Mouse (Mus musculus): ENCODE results near the gene Cdt1.
"Not testable (repeated sequence)": the region's sequence is repeated elsewhere in the genome, so short reads cannot be mapped to it uniquely, and the experiment has no call there.

Gene Cdt1

GRCm38 (mm10) chr8:122550234-122550994, 17.4 kb upstream of the Cdt1 start:
- peak; percentile 77 for DNase-seq

- DNase-seq: no peak
Measured at GRCm38 (mm10) chr8:122550995-122551264, 16.9 kb upstream of the Cdt1 start.

GRCm38 (mm10) chr8:122551265-122552051, 16.4 kb upstream of the Cdt1 start, which contains the start of gene Piezo1:
Gene Piezo1, minus strand, starts transcription at chr8:122551329.
- peak; percentile 95 for DNase-seq

- no peak for DNase-seq
Measured at GRCm38 (mm10) chr8:122554786-122555185, 13.0 kb upstream of the Cdt1 start.

- DNase-seq: peak; percentile 64
Measured at GRCm38 (mm10) chr8:122556030-122557009, 11.5 kb upstream of the Cdt1 start.

- DNase-seq: no peak
Measured at GRCm38 (mm10) chr8:122557248-122558038, 10.4 kb upstream of the Cdt1 start.

- peak; percentile 58 for DNase-seq
Measured at GRCm38 (mm10) chr8:122558671-122559349, 9.0 kb upstream of the Cdt1 start.

- DNase-seq: no peak
Measured at GRCm38 (mm10) chr8:122561199-122561598, 6.6 kb upstream of the Cdt1 start.

- DNase-seq: no peak
Measured at GRCm38 (mm10) chr8:122564363-122565352, 3.2 kb upstream of the Cdt1 start.

GRCm38 (mm10) chr8:122566766-122567165, 1.0 kb upstream of the Cdt1 start:
- no peak for DNase-seq

GRCm38 (mm10) chr8:122568109-122568504, 292 bp downstream of the Cdt1 start:
- no peak for DNase-seq

- DNase-seq: no peak
Measured at GRCm38 (mm10) chr8:122568881-122569309, 1.1 kb downstream of the Cdt1 start.

- no peak for DNase-seq
Measured at GRCm38 (mm10) chr8:122569329-122569728, 1.5 kb downstream of the Cdt1 start.

- no peak for DNase-seq
Measured at GRCm38 (mm10) chr8:122569996-122570395, 2.2 kb downstream of the Cdt1 start.

- no peak for DNase-seq
Measured at GRCm38 (mm10) chr8:122571153-122571552, 3.3 kb downstream of the Cdt1 start.

GRCm38 (mm10) chr8:122571750-122572267, 4.0 kb downstream of the Cdt1 start:
- DNase-seq: no peak

- DNase-seq: no peak
Measured at GRCm38 (mm10) chr8:122572751-122573150, 4.9 kb downstream of the Cdt1 start.

- not testable (repeated sequence) for DNase-seq
Measured at GRCm38 (mm10) chr8:122573176-122573575, 5.4 kb downstream of the Cdt1 start.

GRCm38 (mm10) chr8:122573577-122573976, 5.8 kb downstream of the Cdt1 start:
- no peak for DNase-seq

GRCm38 (mm10) chr8:122574264-122574663, 6.4 kb downstream of the Cdt1 start:
- no peak for DNase-seq
